Mouse (Mus musculus) ES-E14 (cell line): ENCODE results near the gene Myocd. TPM values are rescaled to one million over a fixed set of nuclear protein-coding genes. Genes with fewer than 3 reads are reported as not detected.

Experiments used
- DNase-seq: peaks from one replicate; pipeline ENCODE4 v3.0.0-alpha.2; 2013; ENCODE audit warnings: low read depth, low spot score
- H3K27ac ChIP-seq: 2 replicates; pipeline ENCODE4 v1.5.1; 2012; ENCODE audit warnings: low read depth, mild to moderate bottlenecking, low read length, moderate library complexity, mixed read lengths; ENCODE audit not compliant: poor library complexity, insufficient read depth, severe bottlenecking
- H3K36me3 ChIP-seq: 2 replicates; pipeline ENCODE4 v1.6.1; 2012; ENCODE audit warnings: mild to moderate bottlenecking, low read length, moderate library complexity, mixed read lengths; ENCODE audit not compliant: control insufficient read depth, poor library complexity, insufficient read depth, severe bottlenecking
- H3K4me1 ChIP-seq, 2 experiments: fragments of 150-350 bp in 1 of 2; sonication (generic) in 1 of 2; 2 replicates each; pipeline ENCODE4 v1.6.1; 2012; ENCODE audit warnings: low read length in 2 of 2, mild to moderate bottlenecking in 1 of 2, mixed read lengths in 1 of 2; ENCODE audit not compliant: control insufficient read depth in 2 of 2, insufficient read depth in 2 of 2, poor library complexity in 1 of 2
- H3K4me3 ChIP-seq, 2 experiments: fragments of 150-350 bp in 1 of 2; sonication (generic) in 1 of 2; 2 replicates each; pipeline ENCODE4 v1.5.1; 2012; ENCODE audit warnings: low read length in 2 of 2, low read depth in 1 of 2, mild to moderate bottlenecking in 1 of 2, mixed read lengths in 1 of 2; ENCODE audit not compliant: insufficient read depth in 1 of 2, poor library complexity in 1 of 2, severe bottlenecking in 1 of 2
- H3K9ac ChIP-seq: 2 replicates; pipeline ENCODE4 v1.6.1; 2012; ENCODE audit warnings: low read depth, mild to moderate bottlenecking, low read length, mixed read lengths; ENCODE audit not compliant: poor library complexity, insufficient read depth, severe bottlenecking
- H3K9me3 ChIP-seq: fragments of 150-350 bp; sonication (generic); 2 replicates; pipeline ENCODE4 v1.6.1; 2012; ENCODE audit warnings: low read depth, mild to moderate bottlenecking, low read length; ENCODE audit not compliant: control insufficient read depth, insufficient read depth
- CHD2 ChIP-seq: IDR thresholded peaks from 2 replicates; pipeline ENCODE4 v1.6.1; 2014; ENCODE audit warnings: mild to moderate bottlenecking, low read depth, low read length, inconsistent platforms
- HCFC1 ChIP-seq: IDR thresholded peaks from 2 replicates; pipeline ENCODE4 v1.6.1; 2012; ENCODE audit warnings: low read length, inconsistent platforms, borderline replicate concordance; ENCODE audit not compliant: insufficient read depth
- MAFK ChIP-seq: IDR thresholded peaks from 2 replicates; pipeline ENCODE4 v1.6.1; 2014; ENCODE audit warnings: mild to moderate bottlenecking, low read depth, low read length, inconsistent platforms; ENCODE audit not compliant: insufficient read depth
- ZC3H11A ChIP-seq: IDR thresholded peaks from 2 replicates; pipeline ENCODE4 v1.6.1; 2012; ENCODE audit warnings: low read depth, mild to moderate bottlenecking, inconsistent platforms, low read length, borderline replicate concordance
- ZNF384 ChIP-seq: IDR thresholded peaks from 2 replicates; pipeline ENCODE4 v1.6.1; 2012; ENCODE audit warnings: low read depth, low read length, inconsistent platforms
- in situ Hi-C, 2 experiments: fragments of 600-800 bp; cut with MboI; formaldehyde crosslinking; loops; one replicate each; pipeline ENCODE4 v1.15.1; 2025; ENCODE audit warnings: low sequenced_read_pairs in 2 of 2, inconsistent platforms in 1 of 2; ENCODE audit not compliant: unreplicated experiment in 2 of 2
- total RNA-seq: library from RNA; depleted of rRNA; stranded (reverse); fragments of 300-350 nt; gene quantifications from 2 replicates; pipeline ENCODE4 v1.2.3, GENCODE M21; 2012

Gene Myocd
- total RNA-seq, 1 experiment = 0.40 TPM

- H3K4me1 ChIP-seq = no peaks in the 10 kb centered on the region
- in situ Hi-C loops = no loop called here
- no peak overlapping the region for H3K27ac ChIP-seq
- DNase-seq = no peak
- TF ChIP-seq HCFC1 (no peak), ZNF384 (no peak), ZC3H11A (no peak), CHD2 (no peak), MAFK (no peak)
- H3K9me3 ChIP-seq = no peaks in the 10 kb centered on the region
- no peak overlapping the region for H3K9ac ChIP-seq
- H3K4me3 ChIP-seq = no peak overlapping the region
- no peaks in the 10 kb centered on the region for H3K36me3 ChIP-seq
These were observed 6.3 kb downstream of the Myocd start for GRCm38 (mm10) chr11:65263466-65263865.

- H3K9ac ChIP-seq = no peak overlapping the region
- no peak for TF ChIP-seq ZNF384
- no peak for TF ChIP-seq ZC3H11A
- no peak for TF ChIP-seq CHD2
- no peak for TF ChIP-seq MAFK
- TF ChIP-seq HCFC1 = no peak
- H3K27ac ChIP-seq = no peak overlapping the region
- no peak overlapping the region for H3K4me3 ChIP-seq
- H3K9me3 ChIP-seq = no peaks in the 10 kb centered on the region
- in situ Hi-C loops = no loop called here
- DNase-seq = no peak
- no peaks in the 10 kb centered on the region for H3K36me3 ChIP-seq
- H3K4me1 ChIP-seq = no peaks in the 10 kb centered on the region
These were observed 10.8 kb downstream of the Myocd start for GRCm38 (mm10) chr11:65258997-65259396.

GRCm38 (mm10) chr11:65256143-65256542 is 13.6 kb downstream of the Myocd start:
- Histone ChIP-seq H3K9me3 (no peaks in the 10 kb centered on the region), H3K9ac (no peak overlapping the region), H3K4me3 (no peak overlapping the region), H3K4me1 (no peaks in the 10 kb centered on the region), H3K27ac (no peak overlapping the region), H3K36me3 (no peaks in the 10 kb centered on the region)
- TF ChIP-seq ZC3H11A = no peak
- TF ChIP-seq ZNF384 = peak; percentile 87
- in situ Hi-C loops = no loop called here
- no peak for DNase-seq

- DNase-seq = no peak
- Histone ChIP-seq H3K4me1 (no peaks in the 10 kb centered on the region), H3K36me3 (no peaks in the 10 kb centered on the region), H3K9me3 (no peaks in the 10 kb centered on the region), H3K27ac (no peak overlapping the region), H3K4me3 (no peak overlapping the region), H3K9ac (no peak overlapping the region)
- in situ Hi-C loops = no loop called here
- TF ChIP-seq HCFC1 = no peak
- TF ChIP-seq ZNF384 = no peak
- no peak for TF ChIP-seq CHD2
- no peak for TF ChIP-seq MAFK
- no peak for TF ChIP-seq ZC3H11A
These were observed 14.2 kb downstream of the Myocd start for GRCm38 (mm10) chr11:65255564-65255963.

- Histone ChIP-seq H3K27ac (no peak overlapping the region), H3K9me3 (no peaks in the 10 kb centered on the region), H3K4me3 (no peak overlapping the region), H3K4me1 (no peaks in the 10 kb centered on the region), H3K36me3 (no peaks in the 10 kb centered on the region), H3K9ac (no peak overlapping the region)
- DNase-seq = no peak
- TF ChIP-seq HCFC1 (no peak), ZNF384 (no peak), CHD2 (no peak), MAFK (no peak), ZC3H11A (no peak)
- in situ Hi-C loops = no loop called here
These were observed 19.4 kb downstream of the Myocd start for GRCm38 (mm10) chr11:65250366-65250765.
